Mouse (Mus musculus) CH12.LX (cell line): ENCODE data around the gene Pde11a.

Experiments used
- CHD1 ChIP-seq: IDR thresholded peaks from 2 replicates; pipeline ENCODE4 v1.6.1; 2012; ENCODE audit warnings: low read depth, low read length, improper control_type of control experiment, inconsistent platforms
- EP300 ChIP-seq: IDR thresholded peaks from 2 replicates; pipeline ENCODE4 v1.6.1; 2011; ENCODE audit warnings: low read length, improper control_type of control experiment
- HCFC1 ChIP-seq: IDR thresholded peaks from 2 replicates; pipeline ENCODE4 v1.6.1; 2012; ENCODE audit warnings: low read depth, mild to moderate bottlenecking, inconsistent platforms, low read length, improper control_type of control experiment
- MAX ChIP-seq: IDR thresholded peaks from 2 replicates; pipeline ENCODE4 v1.6.1; 2011; ENCODE audit warnings: low read length, improper control_type of control experiment
- MXI1 ChIP-seq: IDR thresholded peaks from 2 replicates; pipeline ENCODE4 v1.6.1; 2011; ENCODE audit warnings: mild to moderate bottlenecking, low read depth, low read length, improper control_type of control experiment
- POLR2A ChIP-seq: IDR thresholded peaks from 2 replicates; pipeline ENCODE4 v1.6.1; 2011; ENCODE audit warnings: low read depth, mild to moderate bottlenecking, improper control_type of control experiment, low read length
- UBTF ChIP-seq: IDR thresholded peaks from 2 replicates; pipeline ENCODE4 v1.6.1; 2012; ENCODE audit warnings: low read depth, mild to moderate bottlenecking, inconsistent platforms, low read length, improper control_type of control experiment, moderate library complexity

DNA sequence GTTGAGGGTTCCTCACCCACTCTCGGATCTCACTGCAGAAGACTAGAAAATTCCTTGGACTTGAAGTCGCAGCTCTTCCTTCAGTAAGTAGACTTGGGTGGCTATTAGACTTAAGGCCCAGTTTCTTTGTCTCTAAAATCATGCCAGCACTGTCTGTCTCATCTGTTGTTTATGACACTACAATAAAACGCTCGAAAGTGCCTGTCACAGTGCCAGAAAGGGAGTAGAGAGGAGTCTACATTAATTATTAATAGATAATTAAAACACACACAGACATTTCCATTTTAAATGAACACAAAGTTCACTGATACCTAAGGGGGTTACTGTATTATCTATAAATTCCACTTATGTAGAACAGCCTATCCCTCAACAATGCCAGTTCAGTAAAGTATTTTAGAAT is 287.7 kb downstream of the Pde11a start:
- TF ChIP-seq HCFC1 (no peak), POLR2A (no peak), CHD1 (no peak), UBTF (no peak), EP300 (no peak), MAX (no peak), MXI1 (no peak)
